Mouse (Mus musculus) kidney, embryonic 16.5 days (tissue): ENCODE data around the gene Cyp2b9. TPM values are rescaled to one million over a fixed set of nuclear protein-coding genes. Genes with fewer than 3 reads are reported as not detected.
"Not testable (repeated sequence)": the region's sequence is repeated elsewhere in the genome, so short reads cannot be mapped to it uniquely, and the experiment has no call there.

Experiments used
- ATAC-seq: fragments of 200-750 bp; cut with Nextera tagmentation; 2 replicates; pipeline ENCODE4 v1.8.0; 2017; ENCODE audit warnings: moderate TSS enrichment; ENCODE audit not compliant: low FRiP score, low TSS enrichment
- H3K27ac ChIP-seq: fragments of 300-500 bp; sonication (generic); 2 replicates; pipeline ENCODE4 v1.5.1; 2014; ENCODE audit warnings: low read length
- H3K27me3 ChIP-seq: fragments of 300-500 bp; sonication (generic); 2 replicates; pipeline ENCODE4 v1.6.1; 2014; ENCODE audit warnings: low read length, control low read depth, mixed read lengths; ENCODE audit not compliant: insufficient read depth
- H3K36me3 ChIP-seq: fragments of 300-500 bp; sonication (generic); 2 replicates; pipeline ENCODE4 v1.6.1; 2014; ENCODE audit warnings: low read length, control low read depth, mixed read lengths; ENCODE audit not compliant: insufficient read depth
- H3K4me1 ChIP-seq: fragments of 300-500 bp; sonication (generic); 2 replicates; pipeline ENCODE4 v1.6.1; 2014; ENCODE audit warnings: low read length, control low read depth, mixed read lengths; ENCODE audit not compliant: insufficient read depth
- H3K4me2 ChIP-seq: fragments of 300-500 bp; sonication (generic); replicated peaks from 2 replicates; pipeline ENCODE4 v1.6.1; 2014; ENCODE audit warnings: low read depth, low read length
- H3K4me3 ChIP-seq: fragments of 300-500 bp; sonication (generic); 2 replicates; pipeline ENCODE4 v1.5.1; 2014; ENCODE audit warnings: mild to moderate bottlenecking, low read length
- H3K9ac ChIP-seq: fragments of 300-500 bp; sonication (generic); replicated peaks from 2 replicates; pipeline ENCODE4 v1.6.1; 2014; ENCODE audit warnings: low read length
- H3K9me3 ChIP-seq: fragments of 300-500 bp; sonication (generic); 2 replicates; pipeline ENCODE4 v1.6.1; 2016; ENCODE audit warnings: low read length, control low read depth
- WGBS: fragments of 180-500 bp; shearing (Covaris S2); extraction: QIAGEN DNeasy Blood & Tissue Kit; methylation state at CpG from one replicate; pipeline ENCODE4 v1.1.7; 2014; 5-methylcytosine and 5-hydroxymethylcytosine counted together
- polyA plus RNA-seq: library from polyadenylated mRNA; unstranded; fragments of >200 nt; fragmentation: Nextera tagmentation; extraction: Ambion mirVana; gene quantifications from 2 replicates; pipeline ENCODE4 v1.2.1, GENCODE M21; 2015

Cyp2b9 gene
- polyA plus RNA-seq = not detected in 2 replicates

- H3K36me3 ChIP-seq, H3K9ac ChIP-seq, H3K27me3 ChIP-seq, H3K27ac ChIP-seq, H3K4me1 ChIP-seq, H3K4me2 ChIP-seq, H3K4me3 ChIP-seq, ATAC-seq, H3K9me3 ChIP-seq: not testable (repeated sequence)
- WGBS = 62% methylated on average over 2 of the region's 3 CpGs
These were observed at the start of gene Cyp2b9 for GRCm38 (mm10) chr7:26173111-26173510. Cyp2b9 (plus strand) TSS chr7:26173411.

GRCm38 (mm10) chr7:26139623-26140022, 33.6 kb upstream of the Cyp2b9 start:
- not testable (repeated sequence) for H3K4me1 ChIP-seq, H3K36me3 ChIP-seq, H3K27ac ChIP-seq, H3K9ac ChIP-seq, H3K9me3 ChIP-seq, H3K4me2 ChIP-seq, H3K4me3 ChIP-seq, ATAC-seq, H3K27me3 ChIP-seq
- no CpG with 5 or more reads among the region's 2 CpGs for WGBS

GRCm38 (mm10) chr7:26143657-26144056, 29.6 kb upstream of the Cyp2b9 start:
- ATAC-seq, H3K4me1 ChIP-seq, H3K36me3 ChIP-seq, H3K4me3 ChIP-seq, H3K9me3 ChIP-seq, H3K9ac ChIP-seq, H3K27ac ChIP-seq, H3K4me2 ChIP-seq, H3K27me3 ChIP-seq: not testable (repeated sequence)
- 67% methylated on average over 1 of the region's 3 CpGs for WGBS

GRCm38 (mm10) chr7:26168765-26169536, 4.3 kb upstream of the Cyp2b9 start:
- not testable (repeated sequence) for H3K4me1 ChIP-seq, H3K4me2 ChIP-seq, ATAC-seq, H3K27ac ChIP-seq, H3K9me3 ChIP-seq, H3K9ac ChIP-seq, H3K27me3 ChIP-seq, H3K36me3 ChIP-seq, H3K4me3 ChIP-seq
- 67% methylated on average over 2 of the region's 3 CpGs for WGBS

- ATAC-seq = no peak
- Histone ChIP-seq H3K4me3 (no peak overlapping the region), H3K9me3 (peaks cover 14% of the 10 kb centered on the region), H3K4me1 (no peaks in the 10 kb centered on the region), H3K9ac (no peak overlapping the region), H3K27ac (no peak overlapping the region), H3K4me2 (no peak overlapping the region), H3K27me3 (no peaks in the 10 kb centered on the region), H3K36me3 (no peaks in the 10 kb centered on the region)
- WGBS = 31% methylated on average over 2 of the region's 2 CpGs
These were observed 27.9 kb downstream of the Cyp2b9 start for GRCm38 (mm10) chr7:26201083-26201482.

- H3K27ac ChIP-seq, H3K9ac ChIP-seq, H3K4me1 ChIP-seq, ATAC-seq, H3K9me3 ChIP-seq, H3K27me3 ChIP-seq, H3K4me2 ChIP-seq, H3K4me3 ChIP-seq, H3K36me3 ChIP-seq: not testable (repeated sequence)
- 78% methylated on average over 1 of the region's 1 CpGs for WGBS
These were observed 86.8 kb downstream of the Cyp2b9 start, which contains the start of gene Vmn1r184 for GRCm38 (mm10) chr7:26260034-26260433. Vmn1r184 (plus strand) TSS chr7:26260334.

Other genes starting within 250 kb of the Cyp2b9 start
- gene Cyp2b13, start 111.9 kb upstream of the Cyp2b9 start, polyA plus RNA-seq = not detected in 2 replicates
- gene Vmn1r184, start 86.9 kb downstream of the Cyp2b9 start, polyA plus RNA-seq = not detected in 2 replicates
- gene Cyp2a4, start 133.8 kb downstream of the Cyp2b9 start, polyA plus RNA-seq = not detected in 2 replicates
- gene Nlrp9c, start 230.3 kb downstream of the Cyp2b9 start, polyA plus RNA-seq = not detected in 2 replicates